Mouse (Mus musculus) activated CD4-positive, CD25-positive, alpha-beta regulatory T cell, adult 4 months (primary cell): ENCODE data around the gene Ceacam10. TPM values are rescaled to one million over a fixed set of nuclear protein-coding genes. Genes with fewer than 3 reads are reported as not detected.
"Not testable (repeated sequence)": the region's sequence is repeated elsewhere in the genome, so short reads cannot be mapped to it uniquely, and the experiment has no call there.

ENCODE experiments used
- ATAC-seq: one replicate; pipeline ENCODE4 v1.8.0; 2017
- polyA plus RNA-seq, 2 experiments: library from polyadenylated mRNA; unstranded; fragments of 100-300 nt; shearing (Covaris generic); gene quantifications; one replicate each; pipeline ENCODE4 v1.2.1; 2017

Gene Ceacam10
- not detected for polyA plus RNA-seq

- ATAC-seq: not testable (repeated sequence)
Observed at GRCm38 (mm10) chr7:24776918-24777317, at the start of gene Ceacam10. Gene Ceacam10, plus strand, starts transcription at chr7:24777206.

GRCm38 (mm10) chr7:24735970-24736670 is 40.9 kb upstream of the Ceacam10 start:
- ATAC-seq: no peak

- no peak for ATAC-seq
Observed at GRCm38 (mm10) chr7:24750695-24751094, 26.3 kb upstream of the Ceacam10 start.

GRCm38 (mm10) chr7:24751610-24752009 is 25.4 kb upstream of the Ceacam10 start:
- ATAC-seq: no peak

GRCm38 (mm10) chr7:24753476-24753875 is 23.5 kb upstream of the Ceacam10 start:
- ATAC-seq: no peak

GRCm38 (mm10) chr7:24758520-24758919 is 18.5 kb upstream of the Ceacam10 start:
- ATAC-seq: no peak

- no peak for ATAC-seq
Observed at GRCm38 (mm10) chr7:24760211-24760610, 16.8 kb upstream of the Ceacam10 start, which contains the start of gene Cd177. Gene Cd177, minus strand, starts transcription at chr7:24760311.

- ATAC-seq: no peak
Observed at GRCm38 (mm10) chr7:24761161-24761560, 15.8 kb upstream of the Ceacam10 start.

- no peak for ATAC-seq
Observed at GRCm38 (mm10) chr7:24762574-24762973, 14.4 kb upstream of the Ceacam10 start.

GRCm38 (mm10) chr7:24771361-24771760 is 5.6 kb upstream of the Ceacam10 start:
- no peak for ATAC-seq

GRCm38 (mm10) chr7:24773942-24774535 is 3.0 kb upstream of the Ceacam10 start:
- no peak for ATAC-seq

- ATAC-seq: no peak
Observed at GRCm38 (mm10) chr7:24776145-24776544, 861 bp upstream of the Ceacam10 start.

GRCm38 (mm10) chr7:24797918-24798317 is 20.9 kb downstream of the Ceacam10 start:
- ATAC-seq: no peak

- ATAC-seq: no peak
Observed at GRCm38 (mm10) chr7:24802149-24802767, 25.3 kb downstream of the Ceacam10 start.

GRCm38 (mm10) chr7:24804826-24805225 is 27.8 kb downstream of the Ceacam10 start:
- ATAC-seq: no peak

- ATAC-seq: no peak
Observed at GRCm38 (mm10) chr7:24809041-24809440, 32.0 kb downstream of the Ceacam10 start.

- ATAC-seq: peak; percentile 77
Observed at GRCm38 (mm10) chr7:24817502-24817901, 40.5 kb downstream of the Ceacam10 start.

GRCm38 (mm10) chr7:24824452-24824851 is 47.4 kb downstream of the Ceacam10 start:
- no peak for ATAC-seq

GRCm38 (mm10) chr7:24827181-24827580 is 50.2 kb downstream of the Ceacam10 start:
- ATAC-seq: no peak
